Mouse (Mus musculus) liver, adult 2 months (tissue): ENCODE data around the gene Prm2. TPM values are rescaled to one million over a fixed set of nuclear protein-coding genes. Genes with fewer than 3 reads are reported as not detected.

Experiments used
- DNase-seq: peaks from one replicate; pipeline ENCODE4 v3.0.0-alpha.2; 2011; ENCODE audit warnings: low read depth, low spot score; ENCODE audit errors: extremely low read depth
- H3K27ac ChIP-seq: fragments of 200-500 bp; replicated peaks from 2 replicates; pipeline ENCODE4 v1.5.1; 2012; ENCODE audit warnings: low read depth, mild to moderate bottlenecking, control low read depth, inconsistent platforms, low read length; ENCODE audit not compliant: insufficient read depth
- H3K27me3 ChIP-seq: fragments of 200-500 bp; 2 replicates; pipeline ENCODE4 v1.6.1; 2012; ENCODE audit warnings: mild to moderate bottlenecking, moderate library complexity, low read length, inconsistent platforms; ENCODE audit not compliant: control insufficient read depth, insufficient read depth
- H3K36me3 ChIP-seq: fragments of 200-500 bp; 2 replicates; pipeline ENCODE4 v1.6.1; 2012; ENCODE audit warnings: low read length, inconsistent platforms; ENCODE audit not compliant: control insufficient read depth, insufficient read depth
- H3K4me1 ChIP-seq: fragments of 200-500 bp; 2 replicates; pipeline ENCODE4 v1.6.1; 2011; ENCODE audit warnings: low read length; ENCODE audit not compliant: control insufficient read depth, insufficient read depth
- H3K4me3 ChIP-seq: fragments of 200-500 bp; 2 replicates; pipeline ENCODE4 v1.5.1; 2011; ENCODE audit warnings: low read depth, mild to moderate bottlenecking, control low read depth, low read length, moderate library complexity; ENCODE audit not compliant: insufficient read depth
- H3K79me2 ChIP-seq: fragments of 200-500 bp; 2 replicates; pipeline ENCODE4 v1.6.1; 2012; ENCODE audit warnings: inconsistent platforms, mild to moderate bottlenecking, low read length, moderate library complexity; ENCODE audit not compliant: control insufficient read depth, insufficient read depth
- H3K9ac ChIP-seq: fragments of 200-500 bp; 2 replicates; pipeline ENCODE4 v1.6.1; 2012; ENCODE audit warnings: low read depth, mild to moderate bottlenecking, control low read depth, inconsistent platforms, low read length
- CTCF ChIP-seq: fragments of 200-500 bp; IDR thresholded peaks from 2 replicates; pipeline ENCODE4 v1.5.1; 2011; ENCODE audit warnings: low read depth, low read length, control low read depth
- POLR2A ChIP-seq: fragments of 200-500 bp; IDR thresholded peaks from 2 replicates; pipeline ENCODE4 v1.6.1; 2011; ENCODE audit warnings: low read length, control low read depth; ENCODE audit not compliant: insufficient read depth; ENCODE audit errors: extremely low read depth
- WGBS: fragments of 180-500 bp; shearing (Covaris S2); methylation state at CpG from one replicate; pipeline ENCODE4 v1.1.7; 2018; 5-methylcytosine and 5-hydroxymethylcytosine counted together
- polyA plus RNA-seq: library from polyadenylated mRNA; depleted of rRNA; stranded (reverse); fragments of >200 nt; gene quantifications from 2 replicates; pipeline ENCODE4 v1.2.3, GENCODE M21; 2012
- total RNA-seq: library from RNA; depleted of rRNA; stranded (reverse); fragments of >200 nt; gene quantifications from 2 replicates; pipeline ENCODE4 v1.2.3, GENCODE M21; 2014

The Prm2 gene
- total and polyA plus RNA-seq, 2 experiments: not detected

- no peaks in the 10 kb centered on the region for H3K4me1 ChIP-seq
- 0 out of 2 replicates have a peak, but pooled peaks cover 5% of the 10 kb centered on the region for H3K27me3 ChIP-seq
- no peak overlapping the region for H3K27ac ChIP-seq
- DNase-seq: no peak
- WGBS: 84% methylated on average over 8 of the region's 8 CpGs
- no peaks in the 10 kb centered on the region for H3K79me2 ChIP-seq
- TF ChIP-seq POLR2A: no peak
- TF ChIP-seq CTCF: no peak
- no peaks in the 10 kb centered on the region for H3K36me3 ChIP-seq
- no peak overlapping the region for H3K9ac ChIP-seq
- H3K4me3 ChIP-seq: no peak overlapping the region
Measured at GRCm38 (mm10) chr16:10783451-10783850, 12.5 kb downstream of the Prm2 start.

GRCm38 (mm10) chr16:10783152-10783434 lies 12.8 kb downstream of the Prm2 start:
- Histone ChIP-seq H3K9ac (no peak overlapping the region), H3K4me1 (no peaks in the 10 kb centered on the region), H3K4me3 (no peak overlapping the region), H3K36me3 (no peaks in the 10 kb centered on the region), H3K27me3 (0 out of 2 replicates have a peak, but pooled peaks cover 5% of the 10 kb centered on the region), H3K27ac (no peak overlapping the region), H3K79me2 (no peaks in the 10 kb centered on the region)
- 50% methylated on average over 1 of the region's 1 CpGs for WGBS
- TF ChIP-seq POLR2A: no peak
- TF ChIP-seq CTCF: no peak
- no peak for DNase-seq

- no peaks in the 10 kb centered on the region for H3K4me1 ChIP-seq
- WGBS: 80% methylated on average over 6 of the region's 6 CpGs
- no peaks in the 10 kb centered on the region for H3K36me3 ChIP-seq
- H3K27me3 ChIP-seq: 0 out of 2 replicates have a peak, but pooled peaks cover 5% of the 10 kb centered on the region
- no peak for DNase-seq
- H3K9ac ChIP-seq: no peak overlapping the region
- TF ChIP-seq CTCF (no peak), POLR2A (no peak)
- no peak overlapping the region; the same call in 1 of the 2 replicates for H3K4me3 ChIP-seq
- H3K79me2 ChIP-seq: no peaks in the 10 kb centered on the region
- no peak overlapping the region for H3K27ac ChIP-seq
Measured at GRCm38 (mm10) chr16:10782377-10783151, 13.4 kb downstream of the Prm2 start.

DNA sequence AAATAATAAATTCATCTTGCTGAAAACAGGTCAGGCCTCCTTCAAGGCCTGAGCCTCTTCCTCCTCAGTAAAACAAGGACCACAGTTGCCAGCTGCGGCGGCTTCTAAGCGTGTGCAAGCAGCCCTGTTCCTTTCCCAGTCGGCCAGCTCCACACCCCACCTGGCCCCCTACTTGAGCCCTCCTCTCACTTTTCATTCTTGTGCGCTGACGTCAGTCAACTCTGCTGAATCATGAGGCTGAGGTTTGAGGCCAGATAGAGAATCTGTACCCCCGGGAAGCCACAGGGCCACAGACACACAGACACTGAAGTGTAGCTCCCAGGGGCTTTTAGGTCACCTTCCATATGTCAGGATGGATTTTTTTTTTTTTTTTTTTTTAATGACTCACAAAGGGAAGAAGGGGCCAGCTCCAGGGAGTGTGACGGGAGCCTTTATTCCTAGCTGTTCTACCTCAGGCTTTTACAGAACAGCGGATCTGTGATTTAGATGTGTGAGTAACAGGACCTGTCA lies 14.0 kb downstream of the Prm2 start:
- TF ChIP-seq POLR2A (no peak), CTCF (no peak)
- no peaks in the 10 kb centered on the region for H3K36me3 ChIP-seq
- 89% methylated on average over 9 of the region's 9 CpGs for WGBS
- no peaks in the 10 kb centered on the region for H3K4me1 ChIP-seq
- H3K79me2 ChIP-seq: no peaks in the 10 kb centered on the region
- 0 out of 2 replicates have a peak, but pooled peaks cover 5% of the 10 kb centered on the region for H3K27me3 ChIP-seq
- H3K27ac ChIP-seq: no peak overlapping the region
- no peak overlapping the region for H3K4me3 ChIP-seq
- no peak for DNase-seq
- no peak overlapping the region for H3K9ac ChIP-seq

DNA sequence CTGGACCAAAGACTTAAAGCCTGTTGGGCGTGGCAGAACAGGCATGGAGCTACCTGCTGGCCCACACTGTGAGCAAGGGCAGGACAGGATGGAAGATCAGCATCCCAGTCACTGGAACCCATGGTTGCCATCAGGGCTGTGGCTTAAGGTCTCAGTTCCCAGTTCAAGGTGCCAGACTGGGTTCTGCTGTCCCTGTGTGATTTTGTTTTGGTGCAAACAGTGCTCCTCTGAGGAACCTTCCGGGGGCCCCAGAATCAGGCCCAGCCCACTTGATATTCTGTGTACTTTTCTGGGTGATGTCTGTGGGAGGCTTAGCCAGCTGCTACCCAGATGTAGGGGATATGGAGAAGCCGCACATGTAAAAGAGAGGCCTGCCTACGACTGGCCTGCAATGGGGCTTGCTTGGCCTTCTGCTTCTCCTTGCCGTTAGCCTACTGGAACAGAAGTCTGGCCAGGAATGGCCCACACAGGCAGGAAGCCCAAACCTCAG lies 15.3 kb downstream of the Prm2 start:
- TF ChIP-seq POLR2A (no peak), CTCF (no peak)
- Histone ChIP-seq H3K27me3 (0 out of 2 replicates have a peak, but pooled peaks cover 5% of the 10 kb centered on the region), H3K4me3 (no peak overlapping the region), H3K27ac (no peak overlapping the region), H3K4me1 (no peaks in the 10 kb centered on the region), H3K9ac (no peak overlapping the region), H3K79me2 (no peaks in the 10 kb centered on the region), H3K36me3 (no peaks in the 10 kb centered on the region)
- DNase-seq: no peak
- WGBS: 88% methylated on average over 5 of the region's 5 CpGs
